18 mouse cellular contexts compared by ENCODE assay signal in genomic region chr10:59712062-59712461, GRCm38 (mm10).
"Had no signal": no experiment of that assay in that cellular context is flagged by ENCODE, and none has a peak within 500 bp of the region (broad histone marks: within the 10 kb centered on the region; RNA-seq: fewer than 3 reads in every experiment).

No protein-coding gene starts in this region.

- H3K27me3 ChIP-seq: limb, embryonic 12.5 days; liver, embryonic 13.5 days; lung, embryonic 15.5 days; megakaryocyte, embryonic 14.5 days; midbrain, embryonic 15.5 days; neural tube, embryonic 12.5 days; stomach, embryonic 15.5 days had no signal

- H3K9ac ChIP-seq: limb, embryonic 12.5 days; liver, embryonic 13.5 days; liver, postnatal 0 days; lung, embryonic 15.5 days; midbrain, embryonic 15.5 days; neural tube, embryonic 12.5 days; stomach, embryonic 15.5 days had no signal

- DNase-seq: kidney, postnatal 36 days; liver; liver, embryonic 13.5 days; liver, postnatal 0 days; lung, postnatal 14 days; right cerebral cortex, postnatal 14 days; thymus, adult 2 months; thymus, postnatal 25 days had no signal

- H3K9me3 ChIP-seq: lung, embryonic 15.5 days; megakaryocyte, embryonic 14.5 days; midbrain, embryonic 15.5 days; neural tube, embryonic 12.5 days; stomach, embryonic 15.5 days had no signal

- H3K27ac ChIP-seq: kidney, postnatal 0 days; layer of hippocampus, adult 2 months; limb, embryonic 12.5 days; liver, embryonic 13.5 days; lung, embryonic 15.5 days; macrophage; midbrain, embryonic 15.5 days; neural tube, embryonic 12.5 days; stomach, embryonic 15.5 days had no signal

- H3K4me2 ChIP-seq: limb, embryonic 12.5 days; liver, embryonic 13.5 days; lung, embryonic 15.5 days; midbrain, embryonic 11.5 days; midbrain, embryonic 15.5 days; neural tube, embryonic 12.5 days; stomach, embryonic 15.5 days had no signal

- H3K4me3 ChIP-seq: layer of hippocampus, adult 2 months; limb, embryonic 12.5 days; liver, embryonic 13.5 days; lung, embryonic 15.5 days; midbrain, embryonic 15.5 days; neural tube, embryonic 12.5 days; stomach, embryonic 15.5 days had no signal

- H3K4me1 ChIP-seq: limb, embryonic 12.5 days; midbrain, embryonic 15.5 days had no signal

- H3K36me3 ChIP-seq: midbrain, embryonic 15.5 days; neural tube, embryonic 12.5 days had no signal

- ATAC-seq: liver, postnatal 0 days; midbrain, embryonic 15.5 days had no signal
